Mouse (Mus musculus) lung, postnatal 25 days (tissue): ENCODE data around the gene Usp48.
"Not testable (repeated sequence)": the region's sequence is repeated elsewhere in the genome, so short reads cannot be mapped to it uniquely, and the experiment has no call there.

ENCODE experiments used
- DNase-seq: peaks from one replicate; pipeline ENCODE4 v3.0.0; 2022; ENCODE audit warnings: low spot score

The Usp48 gene

GRCm38 (mm10) chr4:137593601-137594495, at the start of gene Usp48:
Gene Usp48, plus strand, starts transcription at chr4:137593755.
- DNase-seq: peak; percentile 99

- no peak for DNase-seq
Measured at GRCm38 (mm10) chr4:137545568-137545967, 48.0 kb upstream of the Usp48 start.

DNA sequence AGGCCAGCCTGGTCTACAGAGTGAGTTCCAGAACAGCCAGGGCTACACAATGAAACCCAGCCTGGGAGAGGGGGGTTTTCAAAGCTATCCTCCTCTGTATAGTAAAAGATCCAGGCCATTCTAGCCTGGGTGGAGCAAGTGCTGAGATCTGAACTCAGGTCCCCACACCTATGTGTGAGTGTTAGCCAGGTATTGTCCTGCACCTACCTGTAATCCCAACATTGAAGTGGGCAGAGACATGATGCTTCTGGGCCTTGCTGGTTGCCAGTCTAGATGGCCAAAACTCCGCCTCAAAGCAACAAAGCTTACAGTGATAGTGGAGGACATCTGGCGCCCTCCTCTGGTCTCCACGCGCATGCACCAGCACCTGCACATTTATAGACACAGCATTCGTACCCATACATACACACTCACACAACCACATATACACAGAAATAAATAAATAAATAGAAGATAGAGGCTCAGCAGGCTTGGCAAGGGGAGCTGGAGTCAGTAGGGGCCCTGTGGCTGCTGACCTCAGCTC, 47.5 kb upstream of the Usp48 start:
- peak; percentile 23 for DNase-seq

DNA sequence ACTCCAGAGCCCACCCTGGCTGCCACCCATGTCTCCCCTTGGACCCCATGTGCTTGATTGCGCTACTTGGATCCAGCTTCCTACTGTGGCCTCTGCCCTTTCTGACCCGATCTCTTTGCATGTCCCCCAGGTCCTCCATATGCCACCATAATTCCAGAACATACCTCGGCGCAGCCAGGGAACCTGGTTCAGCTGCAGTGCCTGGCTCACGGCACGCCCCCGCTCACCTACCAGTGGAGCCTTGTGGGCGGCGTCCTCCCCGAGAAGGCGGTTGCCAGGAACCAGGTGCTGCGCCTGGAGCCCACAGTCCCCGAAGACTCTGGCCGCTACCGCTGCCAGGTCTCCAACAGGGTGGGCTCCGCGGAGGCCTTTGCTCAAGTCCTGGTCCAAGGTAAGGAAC, 40.1 kb upstream of the Usp48 start:
- DNase-seq: no peak

- no peak for DNase-seq
Measured at GRCm38 (mm10) chr4:137556673-137557210, 36.8 kb upstream of the Usp48 start.

- no peak for DNase-seq
Measured at GRCm38 (mm10) chr4:137569873-137570272, 23.7 kb upstream of the Usp48 start.

GRCm38 (mm10) chr4:137574469-137574868, 19.1 kb upstream of the Usp48 start, which contains the start of gene Ldlrad2:
Gene Ldlrad2, minus strand, starts transcription at chr4:137574569.
- no peak for DNase-seq

DNA sequence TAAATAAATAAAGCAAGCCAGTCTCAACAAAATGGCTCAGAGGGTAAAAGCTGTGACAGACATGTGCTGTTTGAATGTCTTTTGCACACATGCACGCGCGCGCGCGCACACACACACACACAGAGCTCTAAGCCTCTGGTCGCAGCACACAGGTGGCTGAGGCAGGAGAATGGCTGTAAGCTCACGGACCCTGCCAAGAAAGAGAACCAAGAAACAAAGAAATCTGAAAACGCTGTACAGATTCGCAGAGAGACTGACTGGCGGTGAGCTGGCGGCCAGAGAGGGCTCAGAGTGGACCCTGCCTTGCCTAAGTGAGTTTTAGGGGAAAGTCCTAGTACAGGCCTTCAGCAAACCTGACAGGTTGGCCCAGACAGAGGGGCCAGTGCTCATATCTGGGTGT, 16.1 kb upstream of the Usp48 start:
- no peak for DNase-seq

DNA sequence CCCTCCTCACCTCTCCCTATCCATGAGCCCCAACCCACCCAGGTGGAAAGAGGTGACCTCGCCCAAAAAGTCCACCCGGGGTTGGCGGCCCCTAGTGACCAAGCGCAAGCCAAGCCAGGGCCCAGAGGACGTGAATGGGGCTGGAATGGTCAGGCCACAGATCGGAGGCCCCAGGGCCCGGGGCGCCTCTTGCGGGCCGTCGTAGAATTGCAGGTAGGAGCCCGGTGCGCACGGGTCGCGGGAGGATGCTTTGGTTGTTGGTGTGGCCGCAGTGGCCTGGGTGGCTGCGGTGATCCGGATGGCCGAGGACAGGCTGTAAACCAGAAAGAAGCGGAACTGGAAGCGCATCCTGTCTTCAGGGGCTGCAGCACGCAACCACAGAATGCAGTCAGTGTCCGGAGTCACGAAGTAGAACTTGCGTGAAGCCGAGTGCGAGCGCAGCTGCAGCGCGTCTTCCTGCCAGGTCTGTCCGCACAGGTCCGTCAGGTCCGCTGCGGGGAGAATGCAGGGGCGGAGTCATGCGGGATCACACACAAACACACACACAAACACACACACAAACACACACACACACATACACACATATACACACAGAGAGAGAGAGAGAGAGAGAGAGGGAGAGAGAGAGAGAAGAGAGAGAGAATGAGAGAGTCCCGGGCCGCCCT, 15.2 kb upstream of the Usp48 start:
- peak; percentile 16 for DNase-seq

DNA sequence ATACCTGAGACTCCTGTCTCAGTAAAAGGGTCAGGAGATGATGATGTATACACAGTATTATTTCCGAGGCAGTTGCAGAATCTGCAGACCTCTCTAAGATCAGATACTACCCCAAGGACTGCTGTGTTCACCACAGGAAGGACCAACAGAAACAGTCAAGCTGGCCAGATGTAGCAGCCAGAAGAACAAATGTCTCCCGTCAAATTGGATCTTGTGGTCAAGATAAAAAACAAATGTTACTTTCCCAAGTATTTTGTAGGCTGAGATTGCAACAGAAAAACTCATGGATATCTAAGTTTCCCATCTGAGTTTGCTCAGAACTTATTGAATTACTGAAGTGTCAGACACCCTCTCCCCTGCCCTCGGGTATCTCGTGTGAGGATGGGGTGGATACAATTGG, 13.8 kb upstream of the Usp48 start:
- DNase-seq: peak; percentile 29

- DNase-seq: no peak
Measured at GRCm38 (mm10) chr4:137580299-137580698, 13.3 kb upstream of the Usp48 start.

- DNase-seq: no peak
Measured at GRCm38 (mm10) chr4:137581815-137582214, 11.7 kb upstream of the Usp48 start.

GRCm38 (mm10) chr4:137589095-137589494, 4.5 kb upstream of the Usp48 start:
- DNase-seq: not testable (repeated sequence)

DNA sequence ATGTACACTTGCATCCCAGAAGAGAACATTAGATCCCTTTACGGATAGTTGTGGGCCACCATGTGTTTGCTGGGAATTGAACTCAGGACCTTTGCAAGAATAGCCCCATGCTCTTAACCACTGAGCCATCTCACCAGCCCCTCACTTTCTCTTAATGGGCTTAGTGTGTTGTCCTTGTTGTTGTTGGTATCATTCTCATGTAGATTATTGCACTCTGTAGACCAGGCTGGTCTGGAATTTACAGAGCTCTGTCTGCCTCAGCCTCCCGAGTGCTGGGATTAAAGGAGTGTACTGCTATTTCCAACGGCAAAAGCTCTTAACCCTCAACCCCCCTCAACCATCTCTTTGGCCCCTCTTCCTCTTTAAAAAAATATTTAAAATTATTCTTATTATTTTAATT, 4.0 kb upstream of the Usp48 start:
- no peak for DNase-seq

- DNase-seq: no peak
Measured at GRCm38 (mm10) chr4:137590961-137591360, 2.6 kb upstream of the Usp48 start.

GRCm38 (mm10) chr4:137594496-137595270, 1.1 kb downstream of the Usp48 start:
- peak; percentile 32 for DNase-seq

DNA sequence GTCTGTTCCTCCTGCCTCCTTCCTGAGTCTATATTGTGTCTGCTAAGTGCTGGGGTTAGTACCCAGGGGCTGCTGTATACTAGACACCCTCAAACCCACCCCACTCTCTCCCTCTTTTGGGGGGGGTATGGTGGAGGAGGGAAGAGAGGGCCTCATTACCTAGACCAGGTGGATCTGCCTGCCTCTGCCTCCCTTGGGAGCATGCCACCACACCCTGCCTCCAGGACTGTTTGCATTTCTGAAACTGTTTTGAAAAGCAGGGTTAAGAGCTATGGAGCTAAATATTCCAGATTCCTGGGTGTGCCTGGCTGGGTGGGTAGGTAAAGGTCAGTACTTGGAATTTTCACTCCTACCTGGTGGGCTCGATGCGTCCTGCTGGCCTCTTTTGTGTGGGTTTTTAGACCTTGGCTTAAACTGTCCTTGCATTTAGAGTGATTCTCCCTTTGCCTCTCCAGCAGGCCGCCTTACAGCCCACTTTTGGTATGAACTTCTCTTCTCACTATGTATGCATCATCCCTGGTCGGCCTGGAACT, 3.6 kb downstream of the Usp48 start:
- no peak for DNase-seq

DNA sequence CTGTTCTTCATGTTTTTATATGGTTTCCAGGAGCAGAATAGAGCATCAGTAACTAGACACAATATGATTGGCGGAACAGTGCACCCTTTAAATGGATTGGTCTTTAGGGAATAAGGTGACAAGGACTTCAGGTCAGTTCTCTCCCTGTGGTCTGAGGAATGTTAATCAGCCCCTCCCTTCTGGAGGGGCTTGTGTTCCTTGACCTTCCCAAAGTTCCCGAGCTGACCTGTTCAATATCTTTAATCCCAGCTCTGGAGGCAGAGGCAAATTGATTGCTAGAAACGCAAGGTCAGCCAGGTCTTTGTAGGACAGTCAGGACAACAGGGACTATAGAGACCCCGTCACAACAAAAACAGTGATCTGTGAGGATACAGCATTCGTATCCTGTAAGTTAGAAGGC, 5.0 kb downstream of the Usp48 start:
- no peak for DNase-seq

- no peak for DNase-seq
Measured at GRCm38 (mm10) chr4:137603449-137604171, 10.1 kb downstream of the Usp48 start.

- DNase-seq: no peak
Measured at GRCm38 (mm10) chr4:137607023-137607422, 13.5 kb downstream of the Usp48 start.

- no peak for DNase-seq
Measured at GRCm38 (mm10) chr4:137609281-137609680, 15.7 kb downstream of the Usp48 start.
